Mouse (Mus musculus) C2C12 (cell line): ENCODE data around the gene Ensa.

Experiments
- CEBPB ChIP-seq: IDR thresholded peaks from one replicate; pipeline ENCODE4 v1.6.1; 2011; ENCODE audit warnings: low read depth, mild to moderate bottlenecking, control low read depth, moderate library complexity
- CTCF ChIP-seq: IDR thresholded peaks from one replicate; pipeline ENCODE4 v1.5.1; 2011; ENCODE audit not compliant: control insufficient read depth, insufficient read depth, insufficient read length
- MAX ChIP-seq: IDR thresholded peaks from one replicate; pipeline ENCODE4 v1.6.1; 2011; ENCODE audit warnings: mild to moderate bottlenecking, control low read depth
- MYOD1 ChIP-seq: IDR thresholded peaks from one replicate; pipeline ENCODE4 v1.6.1; 2011; ENCODE audit warnings: low read depth; ENCODE audit not compliant: control insufficient read depth, insufficient read length
- MYOG ChIP-seq: IDR thresholded peaks from one replicate; pipeline ENCODE4 v1.6.1; 2011; ENCODE audit not compliant: control insufficient read depth, insufficient read length; ENCODE audit errors: extremely low read depth
- USF1 ChIP-seq: IDR thresholded peaks from one replicate; pipeline ENCODE4 v1.6.1; 2011; ENCODE audit warnings: low read depth, mild to moderate bottlenecking, control low read depth, moderate library complexity

DNA sequence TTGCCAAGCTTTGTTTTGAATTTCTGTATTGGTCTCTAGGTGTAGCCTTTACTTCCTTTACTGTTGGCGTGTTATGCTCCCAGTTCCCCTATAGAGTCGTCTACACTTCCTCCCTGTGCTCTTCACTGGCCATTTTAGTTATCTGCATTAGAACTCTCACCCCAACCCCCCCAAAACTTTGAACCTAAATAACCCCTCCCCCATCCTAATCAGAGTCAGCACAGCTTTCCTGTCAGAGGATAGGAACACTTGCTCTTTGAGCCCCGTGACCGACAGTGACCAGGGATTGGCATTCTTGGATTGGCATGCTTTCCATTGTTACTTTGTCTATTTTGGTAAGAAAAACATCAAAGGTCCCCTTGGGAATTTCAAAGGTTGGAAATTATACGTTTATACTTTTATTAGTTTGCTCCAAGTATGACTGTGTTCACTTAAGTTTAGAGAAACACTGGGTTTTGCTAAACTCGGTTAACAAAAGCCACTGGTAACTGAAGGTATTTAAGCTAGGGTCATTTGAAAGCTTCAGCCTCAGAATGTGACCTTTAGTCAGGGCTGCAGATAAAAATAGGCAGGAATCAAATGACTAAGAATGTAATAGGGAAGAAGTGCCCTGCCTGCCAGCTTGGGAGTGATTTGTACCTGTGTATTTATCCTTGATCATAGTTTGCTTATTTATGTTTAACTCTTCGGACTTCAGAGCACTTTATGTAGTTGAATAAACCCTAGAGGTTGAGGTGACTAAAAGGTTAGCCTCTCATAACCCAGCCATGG is 37.3 kb downstream of the Ensa start:
- TF ChIP-seq USF1: no peak
- TF ChIP-seq CTCF: no peak
- no peak for TF ChIP-seq CEBPB
- TF ChIP-seq MAX: no peak
- TF ChIP-seq MYOG: no peak
- TF ChIP-seq MYOD1: no peak
